Mouse (Mus musculus): ENCODE data around the gene Gba2. TPM values are rescaled to one million over a fixed set of nuclear protein-coding genes. Genes with fewer than 3 reads are reported as not detected.
"Not testable (repeated sequence)": the region's sequence is repeated elsewhere in the genome, so short reads cannot be mapped to it uniquely, and the experiment has no call there.

Gene Gba2
- total RNA-seq, 2 experiments from 2014 or later: 8.1 to 9.3 TPM

GRCm38 (mm10) chr4:43558028-43558630 lies 20.5 kb downstream of the Gba2 start:
- no peak for ATAC-seq (replicated peaks; ENCODE audit: poor library complexity)

DNA sequence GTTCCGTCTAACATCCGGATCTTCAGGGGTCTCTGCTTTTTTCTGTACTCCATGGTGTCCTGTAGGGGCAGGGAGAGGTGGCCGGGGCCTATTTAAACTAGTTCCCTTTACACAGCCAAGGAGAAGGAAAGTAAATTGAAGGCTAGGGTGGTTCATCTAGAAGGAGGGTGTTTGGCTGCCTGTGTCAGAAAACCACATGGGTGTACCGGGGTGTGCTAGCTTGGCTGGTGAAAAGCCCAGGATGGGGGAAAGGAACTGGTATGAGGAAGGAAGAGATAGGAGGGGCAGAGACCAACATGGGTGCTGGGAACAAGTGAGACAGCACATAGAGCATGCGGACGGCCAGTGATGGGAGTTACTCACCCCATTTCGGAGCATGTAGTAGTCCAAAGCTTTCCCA lies 22.7 kb downstream of the Gba2 start:
- ATAC-seq (replicated peaks; ENCODE audit: poor library complexity): peak; percentile 30

DNA sequence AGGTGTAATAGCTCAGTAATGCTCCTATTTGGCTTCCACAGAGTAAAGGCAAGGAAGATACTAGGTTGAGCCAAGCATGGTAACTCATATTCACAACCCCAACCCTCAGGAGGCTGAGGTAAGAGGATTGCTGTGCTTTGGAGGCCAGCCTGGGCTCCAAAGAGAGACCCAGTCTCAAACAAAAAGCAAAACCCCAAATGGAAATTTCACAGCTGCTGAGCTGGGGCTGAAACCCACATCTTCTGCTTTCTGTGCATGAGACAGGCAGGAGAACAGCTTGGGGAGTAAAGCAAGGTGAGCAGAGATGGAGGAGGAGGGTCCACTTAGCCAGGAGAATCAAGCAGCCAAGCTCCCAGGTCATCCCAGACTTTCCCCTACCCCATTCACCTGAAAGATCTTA lies 24.8 kb downstream of the Gba2 start:
- no peak for ATAC-seq (replicated peaks; ENCODE audit: poor library complexity)

GRCm38 (mm10) chr4:43552437-43552836 lies 26.2 kb downstream of the Gba2 start:
- ATAC-seq (replicated peaks; ENCODE audit: poor library complexity): no peak

DNA sequence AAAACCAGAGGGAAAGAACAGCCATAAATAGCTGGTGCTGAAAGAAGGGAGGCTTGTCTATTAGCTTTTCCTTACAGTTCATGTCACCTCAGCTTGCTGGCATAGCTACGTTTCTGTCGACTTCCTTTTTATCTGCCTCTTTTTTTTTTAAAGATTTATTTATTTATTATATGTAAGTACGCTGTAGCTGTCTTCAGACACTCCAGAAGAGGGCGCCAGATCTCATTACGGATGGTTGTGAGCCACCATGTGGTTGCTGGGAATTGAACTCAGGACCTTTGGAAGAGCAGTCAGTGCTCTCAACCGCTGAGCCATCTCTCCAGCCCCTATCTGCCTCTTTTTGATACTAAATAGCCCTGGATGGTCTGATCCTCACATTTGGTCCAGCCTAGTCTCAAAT lies 26.8 kb downstream of the Gba2 start:
- ATAC-seq (replicated peaks; ENCODE audit: poor library complexity): not testable (repeated sequence)

DNA sequence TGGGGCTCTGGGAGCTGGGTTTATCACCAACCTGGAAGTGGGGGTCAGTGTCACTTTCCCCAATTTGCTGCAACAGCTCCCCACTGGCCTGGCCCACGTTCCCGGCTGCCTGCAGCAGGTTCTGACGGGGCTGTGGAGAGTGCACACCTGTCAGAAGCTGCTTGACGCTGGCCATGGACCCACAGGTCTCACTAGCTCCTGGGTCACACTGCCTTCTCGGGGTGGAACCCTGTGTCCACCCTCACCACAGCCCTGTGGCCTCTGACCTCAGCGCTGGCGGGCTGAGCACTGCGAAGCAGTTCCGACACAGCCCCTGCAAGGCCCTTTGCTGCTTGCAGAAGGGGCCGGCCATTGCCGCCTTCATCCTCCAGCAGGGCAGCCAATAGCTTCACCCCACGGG lies 29.6 kb downstream of the Gba2 start:
- no peak for ATAC-seq (replicated peaks; ENCODE audit: poor library complexity)

DNA sequence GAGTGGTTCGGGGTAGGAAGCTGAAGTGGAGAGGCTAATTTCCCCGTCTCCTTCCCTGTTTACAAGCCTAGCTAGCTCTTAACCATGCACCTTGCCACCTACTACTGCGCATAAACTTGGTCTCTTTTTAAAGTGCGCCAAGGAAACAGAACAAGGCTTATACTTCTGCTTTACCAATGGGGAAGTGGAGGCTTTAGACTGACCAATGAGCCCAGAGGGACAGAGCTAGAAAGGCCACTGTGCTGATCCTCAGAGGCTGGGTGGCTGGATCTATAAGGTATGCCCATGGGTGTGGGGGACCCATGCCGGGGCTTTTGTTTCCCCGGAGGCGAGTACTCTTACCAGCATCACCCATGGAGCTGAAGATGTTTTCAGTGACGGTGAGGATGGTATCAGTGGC lies 31.5 kb downstream of the Gba2 start:
- no peak for ATAC-seq (replicated peaks; ENCODE audit: poor library complexity)

DNA sequence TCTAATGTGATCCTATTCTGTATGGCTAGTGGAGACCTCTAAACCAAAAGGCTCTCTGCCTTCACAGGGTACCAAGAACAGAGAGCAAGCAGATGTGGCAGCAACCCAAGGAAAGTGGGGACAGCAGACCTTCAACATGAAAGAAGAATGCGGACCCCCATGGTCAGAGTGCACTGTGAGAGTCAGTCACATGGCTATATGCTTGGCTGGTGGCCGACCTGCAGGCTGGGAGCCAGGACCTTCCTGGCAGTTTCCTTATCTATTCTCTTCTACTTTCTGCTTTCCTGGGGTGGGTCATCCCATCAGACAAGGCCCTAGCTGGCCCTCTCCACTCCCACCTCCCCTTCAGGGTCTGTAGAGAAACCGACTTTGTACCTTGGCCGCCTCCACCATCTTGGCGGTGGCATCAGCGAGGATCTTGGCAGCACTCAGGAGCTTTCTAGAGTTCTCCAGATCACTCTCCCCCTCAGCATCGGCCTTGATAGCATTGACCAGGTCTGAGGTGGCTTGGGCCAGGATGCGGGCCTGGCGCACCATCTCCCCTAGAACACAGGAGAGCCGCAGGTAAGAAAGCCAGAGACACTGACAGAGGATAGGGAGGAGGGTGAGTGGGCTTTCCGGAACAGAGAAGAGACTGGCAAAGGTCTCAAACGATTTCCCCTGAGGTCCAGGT lies 32.2 kb downstream of the Gba2 start:
- no peak for ATAC-seq (replicated peaks; ENCODE audit: poor library complexity)

DNA sequence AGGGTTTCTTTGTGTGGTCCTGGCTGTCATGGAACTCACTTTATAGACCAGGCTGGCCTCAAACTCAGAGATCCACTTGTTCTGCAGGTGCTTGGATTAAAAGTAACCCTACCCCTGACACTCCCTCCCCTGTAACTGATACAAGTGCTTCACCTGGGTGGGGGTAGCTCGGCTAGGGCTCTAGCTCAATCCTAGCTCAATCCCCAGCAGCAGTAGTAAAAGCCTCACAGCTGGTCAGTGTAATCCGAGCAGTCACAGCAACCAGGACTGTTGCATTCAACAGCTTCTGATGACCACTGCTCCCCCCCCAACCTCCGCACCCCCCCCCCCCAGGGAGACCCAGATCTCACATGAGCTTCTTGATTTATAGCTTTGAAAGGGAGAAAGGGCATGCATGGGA lies 36.6 kb downstream of the Gba2 start:
- ATAC-seq (replicated peaks; ENCODE audit: poor library complexity): no peak

- no peak for ATAC-seq (replicated peaks; ENCODE audit: poor library complexity)
Observed at GRCm38 (mm10) chr4:43536031-43536430, 42.6 kb downstream of the Gba2 start.

DNA sequence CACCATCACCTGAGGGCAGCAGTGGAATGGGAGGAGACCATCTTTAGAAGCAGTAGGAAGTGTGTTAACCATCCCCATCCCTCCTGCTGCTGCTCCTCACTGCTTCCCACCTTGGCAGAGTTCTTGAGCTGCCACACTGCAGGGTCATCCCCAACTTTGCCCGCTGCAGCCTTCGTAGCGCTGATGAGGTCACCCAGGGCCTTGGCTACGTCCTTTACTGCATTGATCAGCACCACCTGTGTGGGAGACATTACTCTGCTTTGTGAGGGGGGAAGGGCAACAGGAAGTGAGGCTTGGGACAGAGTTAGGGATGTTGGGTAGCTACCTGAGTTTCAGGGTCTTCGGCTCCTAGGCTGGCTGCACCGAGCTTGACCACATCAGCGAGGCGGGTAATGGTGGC lies 43.0 kb downstream of the Gba2 start:
- ATAC-seq (replicated peaks; ENCODE audit: poor library complexity): no peak

DNA sequence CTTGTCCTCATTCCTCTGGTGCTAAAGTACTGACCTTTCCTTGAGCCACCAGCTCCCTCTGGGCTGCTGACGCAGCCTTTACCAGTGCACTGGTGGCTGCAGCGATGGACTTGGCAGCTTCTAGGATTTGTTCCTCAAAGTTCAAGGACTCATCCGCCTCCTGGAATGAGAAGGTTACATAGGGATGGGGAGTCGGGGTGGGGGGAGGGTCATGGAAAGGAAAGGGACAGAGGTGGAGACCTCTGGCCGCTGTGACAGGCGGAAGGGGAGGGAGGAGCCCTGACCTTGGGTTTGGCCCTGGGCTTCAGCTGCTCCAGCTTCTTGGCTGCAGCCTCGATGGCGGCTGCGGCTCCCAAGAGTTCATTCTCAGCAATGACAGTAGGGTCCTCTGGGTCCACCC lies 45.4 kb downstream of the Gba2 start:
- ATAC-seq (replicated peaks; ENCODE audit: poor library complexity): no peak

DNA sequence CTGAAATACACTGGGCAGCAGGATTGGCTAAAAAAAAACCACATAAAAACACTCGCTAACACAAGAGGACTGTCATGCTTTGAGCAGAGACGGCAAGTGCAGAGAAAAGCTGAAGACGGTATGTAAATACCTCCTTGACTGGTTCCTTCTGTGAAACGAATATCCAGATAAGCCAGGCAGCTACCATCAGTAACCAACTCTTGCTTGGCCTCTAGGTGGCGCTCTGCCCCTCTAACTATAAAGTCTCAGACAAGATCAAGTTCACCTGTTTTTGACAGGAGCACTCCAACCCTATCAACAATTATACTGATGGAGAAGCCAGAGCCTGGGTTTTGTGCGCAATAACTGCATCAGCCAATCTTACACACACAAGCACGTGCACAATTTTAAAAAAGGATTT lies 48.1 kb downstream of the Gba2 start:
- ATAC-seq (replicated peaks; ENCODE audit: poor library complexity): peak; percentile 86

- ATAC-seq (replicated peaks; ENCODE audit: poor library complexity): no peak
Observed at GRCm38 (mm10) chr4:43530081-43530501, 48.6 kb downstream of the Gba2 start.

- ATAC-seq (replicated peaks; ENCODE audit: poor library complexity): no peak
Observed at GRCm38 (mm10) chr4:43528487-43528886, 50.2 kb downstream of the Gba2 start.

GRCm38 (mm10) chr4:43527880-43528279 lies 50.8 kb downstream of the Gba2 start:
- 0 out of 2 replicates have a peak, but pooled peaks have one; percentile 24 for ATAC-seq (replicated peaks; ENCODE audit: poor library complexity)

DNA sequence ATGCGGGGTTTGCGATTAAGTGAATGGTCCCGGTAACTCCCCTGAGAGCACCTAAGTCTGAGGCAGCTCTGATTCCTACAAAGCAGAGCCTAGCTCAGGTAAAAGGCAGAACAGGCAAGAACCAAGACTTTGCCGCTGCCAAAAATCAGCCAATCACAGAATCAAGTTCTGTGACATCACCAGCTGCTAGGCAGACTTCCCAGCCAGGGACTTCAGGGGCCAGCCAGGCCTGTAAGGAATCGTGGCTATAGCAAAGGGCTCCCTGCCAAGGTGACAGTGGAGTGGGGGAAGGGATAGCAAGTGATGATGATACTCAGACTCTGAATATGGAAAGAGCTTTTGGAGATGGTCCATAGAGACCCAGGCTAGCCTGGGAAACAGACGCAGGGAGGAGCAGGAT lies 58.7 kb downstream of the Gba2 start:
- peak; percentile 62 for ATAC-seq (replicated peaks; ENCODE audit: poor library complexity)

DNA sequence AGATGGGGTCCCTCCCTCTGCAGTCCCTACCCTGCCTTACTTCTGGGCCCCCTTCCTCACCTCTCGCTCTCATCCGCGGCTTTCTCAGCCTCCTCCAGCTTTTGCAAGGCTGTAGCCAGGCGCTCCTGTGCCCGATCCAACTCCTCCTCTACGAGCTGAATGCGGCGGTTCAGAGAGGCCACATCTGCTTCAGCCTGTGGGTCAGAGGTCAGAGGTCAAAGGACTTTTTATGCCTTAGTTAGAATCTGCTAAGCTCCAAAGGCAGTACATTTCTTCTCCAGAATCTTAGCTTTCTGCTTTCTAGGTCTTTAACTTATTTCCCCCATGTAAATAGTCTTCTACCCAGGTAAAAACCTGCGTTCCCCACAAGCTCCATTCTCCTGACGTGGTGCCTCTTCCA lies 59.1 kb downstream of the Gba2 start:
- ATAC-seq (replicated peaks; ENCODE audit: poor library complexity): no peak

Other genes with a start within 250 kb of the Gba2 start
- 0.32 and 0.44 TPM in 2 replicates for gene Rusc2, start 196.9 kb downstream of the Gba2 start, total RNA-seq (2015)
- gene Rusc2, start 196.9 kb downstream of the Gba2 start, total RNA-seq (2017): 0.61 and 0.71 TPM in 2 replicates
- not detected in 2 replicates for gene Fam166b, start 149.7 kb downstream of the Gba2 start, total RNA-seq (2015)
- not detected in 2 replicates for gene Fam166b, start 149.7 kb downstream of the Gba2 start, total RNA-seq (2017)
- gene Tesk1, start 136.9 kb downstream of the Gba2 start, total RNA-seq (2015): 5.2 and 6.3 TPM in 2 replicates
- gene Tesk1, start 136.9 kb downstream of the Gba2 start, total RNA-seq (2017): 5.7 and 5.9 TPM in 2 replicates
- gene Cd72, start 124.2 kb downstream of the Gba2 start, total RNA-seq (2015): 2.2 and 6.3 TPM in 2 replicates
- 8.2 and 8.7 TPM in 2 replicates for gene Cd72, start 124.2 kb downstream of the Gba2 start, total RNA-seq (2017)
- gene Sit1, start 95.1 kb downstream of the Gba2 start, total RNA-seq (2015): not detected in 2 replicates
- not detected in 2 replicates for gene Sit1, start 95.1 kb downstream of the Gba2 start, total RNA-seq (2017)
- gene Ccdc107, start 86.0 kb downstream of the Gba2 start, total RNA-seq (2015): 34.5 and 43.0 TPM in 2 replicates
- gene Ccdc107, start 86.0 kb downstream of the Gba2 start, total RNA-seq (2017): 49.6 and 53.9 TPM in 2 replicates
- 44.2 and 55.1 TPM in 2 replicates for gene Arhgef39, start 79.2 kb downstream of the Gba2 start, total RNA-seq (2015)
- 47.5 and 65.0 TPM in 2 replicates for gene Arhgef39, start 79.2 kb downstream of the Gba2 start, total RNA-seq (2017)
- gene Car9, start 71.9 kb downstream of the Gba2 start, total RNA-seq (2015): 10.4 and 15.0 TPM in 2 replicates
- gene Car9, start 71.9 kb downstream of the Gba2 start, total RNA-seq (2017): 4.0 and 10.5 TPM in 2 replicates
- 0.56 and 3.0 TPM in 2 replicates for gene Tpm2, start 55.1 kb downstream of the Gba2 start, total RNA-seq (2015)
- 3.8 and 5.8 TPM in 2 replicates for gene Tpm2, start 55.1 kb downstream of the Gba2 start, total RNA-seq (2017)
- gene Creb3, start 16.5 kb downstream of the Gba2 start, total RNA-seq (2015): 8.9 and 10.3 TPM in 2 replicates
- 41.6 and 64.7 TPM in 2 replicates for gene Creb3, start 16.5 kb downstream of the Gba2 start, total RNA-seq (2017)
- 125 and 138 TPM in 2 replicates for gene Tln1, start 16.2 kb downstream of the Gba2 start, total RNA-seq (2015)
- gene Tln1, start 16.2 kb downstream of the Gba2 start, total RNA-seq (2017): 167 and 253 TPM in 2 replicates
- gene Rgp1, start 158 bp downstream of the Gba2 start, total RNA-seq (2015): 20.6 and 23.3 TPM in 2 replicates
- gene Rgp1, start 158 bp downstream of the Gba2 start, total RNA-seq (2017): 8.7 and 14.5 TPM in 2 replicates
- gene Msmp, start 5.6 kb upstream of the Gba2 start, total RNA-seq (2015): not detected in 2 replicates
- gene Msmp, start 5.6 kb upstream of the Gba2 start, total RNA-seq (2017): not detected in 2 replicates
- gene Npr2, start 53.1 kb upstream of the Gba2 start, total RNA-seq (2015): 0.30 and 1.4 TPM in 2 replicates
- 0.21 and 1.3 TPM in 2 replicates for gene Npr2, start 53.1 kb upstream of the Gba2 start, total RNA-seq (2017)
- 0.22 TPM in 1 of 2 replicates, not detected in the other for gene Spag8, start 74.7 kb upstream of the Gba2 start, total RNA-seq (2015)
- gene Spag8, start 74.7 kb upstream of the Gba2 start, total RNA-seq (2017): 0.71 TPM in 1 of 2 replicates, not detected in the other
- gene Hint2, start 77.6 kb upstream of the Gba2 start, total RNA-seq (2015): 36.5 and 52.7 TPM in 2 replicates
- gene Hint2, start 77.6 kb upstream of the Gba2 start, total RNA-seq (2017): 43.1 and 58.6 TPM in 2 replicates
- 0.47 and 0.95 TPM in 2 replicates for gene Tmem8b, start 90.1 kb upstream of the Gba2 start, total RNA-seq (2015)
- 0.25 and 0.61 TPM in 2 replicates for gene Tmem8b, start 90.1 kb upstream of the Gba2 start, total RNA-seq (2017)
- 0.07 TPM in 2 replicates for gene Fam221b, start 90.3 kb upstream of the Gba2 start, total RNA-seq (2015)
- 0.44 and 0.62 TPM in 2 replicates for gene Fam221b, start 90.3 kb upstream of the Gba2 start, total RNA-seq (2017)
- not detected in 2 replicates for gene Olfr70, start 121.9 kb upstream of the Gba2 start, total RNA-seq (2015)
- not detected in 2 replicates for gene Olfr70, start 121.9 kb upstream of the Gba2 start, total RNA-seq (2017)
- gene Olfr71, start 131.4 kb upstream of the Gba2 start, total RNA-seq (2015): not detected in 2 replicates
- gene Olfr71, start 131.4 kb upstream of the Gba2 start, total RNA-seq (2017): not detected in 2 replicates
- gene Hrct1, start 148.3 kb upstream of the Gba2 start, total RNA-seq (2015): not detected in 2 replicates
- not detected in 2 replicates for gene Hrct1, start 148.3 kb upstream of the Gba2 start, total RNA-seq (2017)
- not detected in 2 replicates for gene Spaar, start 151.2 kb upstream of the Gba2 start, total RNA-seq (2015)
- gene Spaar, start 151.2 kb upstream of the Gba2 start, total RNA-seq (2017): not detected in 2 replicates
- not detected in 2 replicates for gene Olfr159, start 192.1 kb upstream of the Gba2 start, total RNA-seq (2015)
- gene Olfr159, start 192.1 kb upstream of the Gba2 start, total RNA-seq (2017): not detected in 2 replicates
- not detected in 2 replicates for gene Olfr156, start 245.0 kb upstream of the Gba2 start, total RNA-seq (2015)
- not detected in 2 replicates for gene Olfr156, start 245.0 kb upstream of the Gba2 start, total RNA-seq (2017)

All from megakaryocyte progenitor cell, adult 5-6 weeks (primary cell).